Mouse (Mus musculus) large intestine, adult 2 months (tissue): Measurements from ENCODE around the gene Plekhb1. TPM values are rescaled to one million over a fixed set of nuclear protein-coding genes. Genes with fewer than 3 reads are reported as not detected.

Source experiments
- DNase-seq: peaks from one replicate; pipeline ENCODE4 v3.0.0-alpha.2; 2012; ENCODE audit warnings: low read depth, low spot score
- WGBS: fragments of 180-500 bp; shearing (Covaris S2); methylation state at CpG from one replicate; pipeline ENCODE4 v1.1.7; 2018; 5-methylcytosine and 5-hydroxymethylcytosine counted together
- polyA plus RNA-seq: library from polyadenylated mRNA; depleted of rRNA; stranded (reverse); fragments of >200 nt; gene quantifications from 2 replicates; pipeline ENCODE4 v1.2.3, GENCODE M21; 2012; rRNA removed

Plekhb1 gene
- 8.4 and 9.1 TPM in 2 replicates for polyA plus RNA-seq

DNA sequence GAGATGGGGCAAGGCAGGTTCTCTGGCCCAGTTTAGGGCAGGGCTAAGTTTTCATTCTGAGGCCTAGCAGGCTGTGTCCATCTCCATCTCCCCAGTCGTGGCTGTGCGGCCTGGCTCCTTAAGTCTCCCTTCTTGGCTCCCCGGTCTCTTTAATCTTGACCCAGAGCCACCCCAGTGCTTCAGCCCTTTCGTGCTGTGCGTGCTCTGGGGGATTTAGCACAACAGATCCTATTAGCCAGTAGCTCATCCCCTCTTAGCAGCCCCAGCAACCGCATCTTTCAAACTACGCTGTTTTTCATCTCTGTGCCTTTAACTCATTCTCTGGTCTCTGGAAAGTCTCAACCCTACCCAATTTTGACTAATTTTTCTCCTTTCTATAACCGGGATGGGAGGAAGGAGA, at the start of gene Plekhb1:
Gene Plekhb1 (minus strand): TSS at position 184 of the 400 bp plus-strand sequence.
- DNase-seq = no peak
- WGBS = 76% methylated on average over 8 of the region's 8 CpGs

- DNase-seq = no peak
- 3% methylated on average over 23 of the region's 23 CpGs for WGBS
These were observed 44.8 kb upstream of the Plekhb1 start for GRCm38 (mm10) chr7:100706883-100707480.

- DNase-seq = peak; percentile 83
- WGBS = under 1% methylated on average over 36 of the region's 37 CpGs
These were observed 44.1 kb upstream of the Plekhb1 start, which contains the start of gene Fam168a for GRCm38 (mm10) chr7:100706143-100706841. TSS of gene Fam168a (plus strand) at chr7:100706635.

- 42% methylated on average over 8 of the region's 8 CpGs for WGBS
These were observed 37.9 kb upstream of the Plekhb1 start for GRCm38 (mm10) chr7:100699771-100700770.

DNA sequence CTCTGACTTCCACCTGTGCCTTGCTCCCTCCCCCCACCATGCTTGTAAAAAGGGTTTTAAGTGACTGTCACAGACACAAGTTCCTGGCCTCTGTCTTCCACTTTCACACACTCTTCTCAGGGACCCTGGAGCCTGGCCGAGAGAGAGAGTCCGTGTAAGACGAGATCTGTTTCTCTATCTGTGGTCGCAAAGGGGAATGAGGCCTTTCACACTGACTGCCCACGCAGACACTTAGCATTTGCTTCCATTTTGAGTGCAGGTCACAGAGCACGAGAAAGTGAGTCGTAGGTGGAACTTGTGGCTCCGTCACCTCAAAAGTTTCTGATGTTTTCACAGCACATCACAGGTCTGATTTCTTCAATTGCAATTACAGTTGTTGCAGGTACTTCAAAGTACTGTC, 31.0 kb upstream of the Plekhb1 start:
- WGBS = 76% methylated on average over 8 of the region's 8 CpGs
- DNase-seq = no peak

More at GRCm38 (mm10) chr7:100699771-100700770, 37.9 kb upstream of the Plekhb1 start:
- DNase-seq = peak; percentile 48

GRCm38 (mm10) chr7:100688471-100688870, 26.3 kb upstream of the Plekhb1 start:
- WGBS = 25% methylated on average over 7 of the region's 7 CpGs
- DNase-seq = peak; percentile 64

GRCm38 (mm10) chr7:100685061-100686030, 23.1 kb upstream of the Plekhb1 start:
- 44% methylated on average over 13 of the region's 13 CpGs for WGBS
- peak; percentile 52 for DNase-seq

- WGBS = 46% methylated on average over 7 of the region's 7 CpGs
- no peak for DNase-seq
These were observed 22.3 kb upstream of the Plekhb1 start for GRCm38 (mm10) chr7:100684538-100684937.

- WGBS = 64% methylated on average over 5 of the region's 5 CpGs
- no peak for DNase-seq
These were observed 21.9 kb upstream of the Plekhb1 start for GRCm38 (mm10) chr7:100684081-100684480.

GRCm38 (mm10) chr7:100683241-100683640, 21.0 kb upstream of the Plekhb1 start:
- DNase-seq = no peak
- 94% methylated on average over 1 of the region's 1 CpGs for WGBS

- whole genome bisulfite sequencing = 50% methylated on average over 5 of the region's 5 CpGs
- no peak for DNase-seq
These were observed 18.9 kb upstream of the Plekhb1 start for GRCm38 (mm10) chr7:100681132-100681531.

DNA sequence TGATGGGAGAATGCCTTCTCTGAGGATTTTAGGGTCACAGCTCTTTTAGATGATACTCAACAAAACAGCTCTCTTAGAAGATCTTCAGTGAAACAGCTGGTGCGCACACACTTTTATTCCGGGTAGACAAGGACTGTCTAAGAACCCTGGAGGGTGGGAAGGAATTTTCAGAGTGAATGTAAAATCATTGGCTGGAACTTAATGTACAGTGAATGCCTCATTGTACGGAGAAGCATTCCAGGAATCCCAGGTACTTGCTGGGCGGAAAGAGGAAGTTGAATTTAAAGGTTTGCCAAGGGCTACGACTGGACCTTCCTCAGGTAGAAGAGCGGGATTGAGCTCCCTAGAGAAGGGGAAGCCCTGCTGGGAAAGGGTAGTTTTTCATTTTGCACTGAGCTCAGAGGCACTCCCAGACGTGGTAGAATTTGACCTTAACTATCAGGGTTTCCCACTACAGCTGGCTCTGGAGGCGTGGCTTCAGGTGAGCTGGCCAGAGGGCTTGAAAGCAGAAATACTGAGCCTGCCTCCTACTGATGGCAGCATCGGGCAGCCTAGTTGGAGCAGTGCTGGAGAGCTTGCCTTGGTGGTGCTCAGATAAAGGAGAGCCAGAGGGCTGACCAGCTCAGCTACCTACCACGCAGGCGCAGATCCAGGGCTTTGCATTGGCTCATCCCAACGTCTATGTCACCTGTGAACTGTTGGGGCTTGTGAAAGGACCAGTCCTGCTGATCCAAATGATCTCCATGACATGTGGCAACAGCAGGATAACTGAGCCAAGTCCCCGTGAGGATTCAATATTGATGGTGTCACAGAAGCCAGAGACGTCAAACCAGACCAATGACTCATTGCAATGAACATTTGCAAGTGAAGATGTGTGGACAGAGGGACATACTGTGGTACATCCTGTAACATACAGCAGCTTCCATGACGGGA, 17.0 kb upstream of the Plekhb1 start:
- 42% methylated on average over 15 of the region's 15 CpGs for WGBS
- no peak for DNase-seq

DNA sequence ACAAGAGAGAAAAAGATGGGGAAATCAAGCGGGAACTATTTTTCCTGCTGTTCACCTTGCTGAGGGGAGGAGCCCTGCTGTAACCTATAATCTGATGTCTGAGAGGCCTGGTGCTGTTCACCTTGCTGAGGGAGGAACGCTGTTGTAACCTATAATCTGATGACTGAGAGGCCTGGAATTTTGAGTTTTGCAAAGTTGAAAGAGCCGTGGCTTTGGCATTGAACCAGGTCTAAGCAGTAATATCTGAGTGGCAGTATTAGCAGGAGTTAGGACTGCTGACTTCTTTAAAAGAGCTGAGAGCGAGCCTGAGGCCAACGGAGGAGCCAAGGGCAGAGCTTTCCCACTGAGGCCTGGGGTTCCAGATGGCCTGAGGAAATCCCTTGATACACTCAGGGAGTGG, 15.8 kb upstream of the Plekhb1 start:
- no peak for DNase-seq
- 80% methylated on average over 5 of the region's 5 CpGs for WGBS

- WGBS = 86% methylated on average over 2 of the region's 2 CpGs
- DNase-seq = no peak
These were observed 12.7 kb upstream of the Plekhb1 start for GRCm38 (mm10) chr7:100674941-100675340.

DNA sequence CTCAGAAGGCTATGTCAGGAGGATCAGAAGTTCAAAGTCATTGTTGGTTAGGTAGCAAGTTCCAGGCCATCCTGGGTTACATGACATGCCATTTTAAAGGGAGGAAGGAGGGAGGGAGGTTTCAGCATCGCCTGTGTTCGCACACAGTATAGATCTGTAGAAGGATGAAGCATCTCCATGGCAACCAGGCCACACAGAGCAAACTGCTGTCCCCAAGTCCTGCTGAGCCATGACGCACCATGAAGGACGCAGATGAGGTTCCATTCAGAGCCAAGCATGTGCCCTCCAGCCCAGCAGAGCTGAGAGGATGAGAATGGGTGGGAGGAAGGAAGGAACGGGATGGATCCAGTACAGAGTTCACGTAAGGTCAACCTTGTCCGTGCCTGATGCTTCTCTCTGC, 11.2 kb upstream of the Plekhb1 start:
- 68% methylated on average over 7 of the region's 7 CpGs for WGBS
- no peak for DNase-seq

GRCm38 (mm10) chr7:100670646-100671045, 8.4 kb upstream of the Plekhb1 start:
- WGBS = 84% methylated on average over 5 of the region's 5 CpGs
- DNase-seq = no peak

DNA sequence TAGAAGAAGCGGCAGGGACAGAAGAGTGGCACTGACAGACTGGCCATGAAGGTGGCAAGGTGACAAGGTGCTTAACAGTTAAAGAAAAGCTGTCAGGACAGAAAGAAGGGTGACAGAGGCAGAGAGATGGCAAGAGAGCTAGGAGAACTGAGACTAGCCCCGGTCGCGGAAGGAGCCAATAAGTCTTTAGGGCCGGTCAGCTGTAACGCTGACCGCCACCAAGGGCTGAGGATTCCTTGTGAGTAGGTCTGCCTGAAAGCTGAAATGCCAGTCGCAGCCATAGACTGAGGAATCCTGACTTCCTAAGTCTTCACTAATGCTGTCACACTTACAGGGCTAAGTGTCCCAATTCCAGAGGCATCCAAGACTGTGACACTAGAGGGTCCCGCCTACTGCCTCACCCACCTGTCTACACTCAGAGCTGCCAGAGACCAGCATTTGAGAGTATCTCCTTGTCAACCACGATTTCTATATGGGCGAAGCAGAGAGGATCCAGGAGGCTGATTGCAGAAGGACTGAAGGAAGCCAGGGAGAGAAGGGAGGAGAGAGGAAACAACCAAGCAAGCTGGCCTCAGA, 1.6 kb upstream of the Plekhb1 start:
- DNase-seq = no peak
- WGBS = 59% methylated on average over 11 of the region's 11 CpGs

DNA sequence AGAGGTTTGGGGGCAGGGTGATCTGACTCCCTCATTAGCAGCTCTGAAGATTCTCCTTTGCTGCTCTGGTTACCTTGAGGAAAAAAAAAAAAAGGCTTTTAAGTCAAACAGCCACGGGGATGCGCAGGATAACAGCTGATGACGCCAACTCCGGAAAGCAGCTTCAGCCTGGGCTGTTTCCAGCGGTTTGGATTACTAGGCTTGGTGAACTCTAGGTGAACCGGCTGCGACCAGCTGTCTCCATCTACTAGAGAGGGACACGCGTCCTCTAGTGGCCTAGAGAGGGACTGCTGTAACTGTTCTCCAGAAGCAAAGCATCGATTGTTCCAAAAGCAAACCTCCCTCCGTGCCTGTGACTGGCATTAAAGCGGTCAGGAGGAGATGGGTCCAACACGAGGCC, 976 bp upstream of the Plekhb1 start:
- WGBS = 2% methylated on average over 13 of the region's 13 CpGs

More for the DNA sequence above, 976 bp upstream of the Plekhb1 start:
- DNase-seq = peak; percentile 61
